Comparison of ENCODE assay signal across 23 mouse cellular contexts in the genomic region with DNA sequence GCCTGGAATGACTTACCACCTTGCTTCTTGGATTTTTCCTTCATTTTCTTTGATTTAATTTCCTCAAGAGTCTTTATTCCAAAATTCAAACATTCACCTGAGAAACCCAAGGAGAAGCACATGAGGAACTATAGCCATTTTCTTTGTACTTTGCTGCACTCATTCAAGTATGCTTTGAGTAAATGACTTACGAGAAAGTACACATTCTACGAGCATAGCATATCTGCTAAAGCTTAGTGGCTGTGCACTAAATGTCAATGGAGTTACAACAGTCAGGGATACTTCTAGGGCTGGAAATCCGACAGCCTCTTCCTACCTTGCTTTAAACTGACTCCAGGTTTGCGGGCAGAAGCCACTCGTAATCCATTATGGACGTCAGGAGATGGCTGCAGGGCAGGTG. TPM values are rescaled to one million over a fixed set of nuclear protein-coding genes. Genes with fewer than 3 reads are reported as not detected.
"Had no signal": no experiment of that assay in that cellular context is flagged by ENCODE, and none has a peak within 500 bp of the region (broad histone marks: within the 10 kb centered on the region; RNA-seq: fewer than 3 reads in every experiment).

No protein-coding gene starts in this region.

- H3K27ac ChIP-seq: liver, embryonic 12.5 days; liver, embryonic 14.5 days; midbrain, embryonic 10.5 days; midbrain, embryonic 13.5 days; neural tube, embryonic 13.5 days; neural tube, embryonic 15.5 days had no signal

- H3K9ac ChIP-seq: liver, embryonic 12.5 days; liver, embryonic 14.5 days; midbrain, embryonic 13.5 days; neural tube, embryonic 13.5 days; neural tube, embryonic 15.5 days had no signal

- H3K9me3 ChIP-seq: liver, embryonic 12.5 days; midbrain, embryonic 10.5 days; midbrain, embryonic 13.5 days; neural tube, embryonic 13.5 days; neural tube, embryonic 15.5 days had no signal

- H3K4me2 ChIP-seq: liver, embryonic 12.5 days; midbrain, embryonic 13.5 days; neural tube, embryonic 13.5 days; neural tube, embryonic 15.5 days had no signal

- ATAC-seq: liver, embryonic 12.5 days; midbrain, embryonic 13.5 days; midbrain, embryonic 16.5 days had no signal

- H3K4me1 ChIP-seq: liver, embryonic 12.5 days; midbrain, embryonic 10.5 days; midbrain, embryonic 13.5 days; neural tube, embryonic 13.5 days; neural tube, embryonic 15.5 days had no signal

- H3K27me3 ChIP-seq: liver, embryonic 12.5 days; midbrain, embryonic 13.5 days; neural tube, embryonic 13.5 days; neural tube, embryonic 15.5 days had no signal

- DNase-seq: lung, adult 18-20 months; lung, postnatal 10 days; lung, postnatal 36 days; retina, postnatal 1 day; right cerebral cortex, adult 18-20 months; right cerebral cortex, postnatal 25 days; right cerebral cortex, postnatal 4 days; spleen, adult 18-20 months; thymus, adult 18-20 months; thymus, postnatal 14 days; thymus, postnatal 36 days had no signal

- H3K4me3 ChIP-seq: liver, embryonic 12.5 days; midbrain, embryonic 10.5 days; midbrain, embryonic 13.5 days; myocyte; neural tube, embryonic 13.5 days; neural tube, embryonic 15.5 days had no signal

RNA-seq across cellular contexts. Expression of a gene that starts 22.2 kb away (rescaled TPM):
- polyA plus RNA-seq: liver, embryonic 12.5 days; liver, embryonic 16.5 days; midbrain, embryonic 10.5 days; midbrain, embryonic 13.5 days; midbrain, embryonic 16.5 days; neural tube, embryonic 11.5 days; neural tube, embryonic 13.5 days; neural tube, embryonic 15.5 days; stomach, embryonic 14.5 days; stomach, embryonic 16.5 days had no signal
